Mouse (Mus musculus) CH12.LX (cell line): ENCODE results near the gene Serpina1b. TPM values are rescaled to one million over a fixed set of nuclear protein-coding genes. Genes with fewer than 3 reads are reported as not detected.

ENCODE experiments used
- DNase-seq: peaks from one replicate; pipeline ENCODE4 v3.0.0-alpha.2; 2013; ENCODE audit errors: extremely low read depth
- H3K27ac ChIP-seq: 2 replicates; pipeline ENCODE4 v1.5.1; 2012; ENCODE audit warnings: low read depth, mild to moderate bottlenecking, control low read depth, moderate library complexity; ENCODE audit not compliant: insufficient read depth
- H3K27me3 ChIP-seq: replicated peaks from 2 replicates; pipeline ENCODE3; 2012; ENCODE audit warnings: inconsistent platforms
- H3K36me3 ChIP-seq, 2 experiments: replicated peaks in 1 of 2; 2 replicates each; pipeline versions ENCODE3 to v1.6.1; 2012; ENCODE audit warnings: inconsistent platforms in 1 of 2, low read length in 1 of 2, mild to moderate bottlenecking in 1 of 2, mixed read lengths in 1 of 2, moderate library complexity in 1 of 2; ENCODE audit not compliant: control insufficient read depth in 1 of 2, insufficient read depth in 1 of 2
- H3K4me1 ChIP-seq, 2 experiments: 2 replicates each; pipeline ENCODE4 v1.6.1; 2012; ENCODE audit warnings: inconsistent platforms in 1 of 2, moderate library complexity in 1 of 2; ENCODE audit not compliant: insufficient read depth in 2 of 2, control insufficient read depth in 1 of 2
- H3K4me2 ChIP-seq: 2 replicates; pipeline ENCODE4 v1.6.1; 2012; ENCODE audit warnings: low read depth, mild to moderate bottlenecking, control low read depth; ENCODE audit not compliant: poor library complexity, insufficient read depth, severe bottlenecking
- H3K4me3 ChIP-seq, 3 experiments: fragments of 150-350 bp in 1 of 3; sonication (generic) in 1 of 3; replicated peaks in 1 of 3; 2 replicates each; pipeline versions ENCODE3 to v1.5.1; 2011 to 2012; ENCODE audit warnings: low read depth in 2 of 3, low read length in 2 of 3, mild to moderate bottlenecking in 2 of 3, moderate library complexity in 2 of 3, control low read depth in 1 of 3, improper control_type of control experiment in 1 of 3, inconsistent platforms in 1 of 3, mixed read lengths in 1 of 3; ENCODE audit not compliant: poor library complexity in 1 of 3
- H3K79me2 ChIP-seq: replicated peaks from 2 replicates; pipeline ENCODE4 v1.6.1; 2012; ENCODE audit warnings: mild to moderate bottlenecking, moderate library complexity; ENCODE audit not compliant: control insufficient read depth, poor library complexity, insufficient read depth, severe bottlenecking; ENCODE audit errors: extremely low read depth
- H3K9ac ChIP-seq: 2 replicates; pipeline ENCODE4 v1.6.1; 2012; ENCODE audit warnings: low read depth, mild to moderate bottlenecking, control low read depth, moderate library complexity; ENCODE audit not compliant: insufficient read depth
- H3K9me3 ChIP-seq: replicated peaks from 2 replicates; pipeline ENCODE3; 2012; ENCODE audit warnings: low read length, inconsistent platforms, mixed read lengths
- BHLHE40 ChIP-seq: IDR thresholded peaks from 2 replicates; pipeline ENCODE4 v1.6.1; 2011; ENCODE audit warnings: mild to moderate bottlenecking, low read depth, low read length, improper control_type of control experiment
- CHD1 ChIP-seq: IDR thresholded peaks from 2 replicates; pipeline ENCODE4 v1.6.1; 2012; ENCODE audit warnings: low read depth, low read length, improper control_type of control experiment, inconsistent platforms
- E2F4 ChIP-seq: IDR thresholded peaks from 2 replicates; pipeline ENCODE4 v1.6.1; 2011; ENCODE audit warnings: low read depth, low read length, improper control_type of control experiment; ENCODE audit not compliant: insufficient replicate concordance
- ELF1 ChIP-seq: IDR thresholded peaks from 2 replicates; pipeline ENCODE4 v1.6.1; 2014; ENCODE audit warnings: low read depth, mild to moderate bottlenecking, inconsistent platforms, low read length, improper control_type of control experiment
- EP300 ChIP-seq: IDR thresholded peaks from 2 replicates; pipeline ENCODE4 v1.6.1; 2011; ENCODE audit warnings: low read length, improper control_type of control experiment
- HCFC1 ChIP-seq: IDR thresholded peaks from 2 replicates; pipeline ENCODE4 v1.6.1; 2012; ENCODE audit warnings: low read depth, mild to moderate bottlenecking, inconsistent platforms, low read length, improper control_type of control experiment
- IRF4 ChIP-seq: IDR thresholded peaks from 2 replicates; pipeline ENCODE4 v1.6.1; 2014; ENCODE audit warnings: low read depth, mild to moderate bottlenecking, inconsistent platforms, low read length, improper control_type of control experiment
- JUN ChIP-seq: IDR thresholded peaks from 2 replicates; pipeline ENCODE4 v1.6.1; 2011; ENCODE audit warnings: low read depth, mild to moderate bottlenecking, low read length, improper control_type of control experiment, moderate library complexity; ENCODE audit not compliant: insufficient read depth
- JUND ChIP-seq: conservative IDR thresholded peaks from 2 replicates; pipeline ENCODE4 v1.6.1; 2011; ENCODE audit warnings: low read depth, low read length, improper control_type of control experiment
- MAFK ChIP-seq: IDR thresholded peaks from 2 replicates; pipeline ENCODE4 v1.6.1; 2011; ENCODE audit warnings: low read length, improper control_type of control experiment; ENCODE audit not compliant: insufficient replicate concordance
- MAX ChIP-seq: IDR thresholded peaks from 2 replicates; pipeline ENCODE4 v1.6.1; 2011; ENCODE audit warnings: low read length, improper control_type of control experiment
- MEF2A ChIP-seq: IDR thresholded peaks from 2 replicates; pipeline ENCODE4 v1.6.1; 2014; ENCODE audit warnings: low read depth, mild to moderate bottlenecking, inconsistent platforms, low read length, improper control_type of control experiment, borderline replicate concordance
- MYC ChIP-seq: IDR thresholded peaks from 2 replicates; pipeline ENCODE4 v1.6.1; 2011; ENCODE audit warnings: low read depth, mild to moderate bottlenecking, improper control_type of control experiment, low read length
- NELFE ChIP-seq: IDR thresholded peaks from 2 replicates; pipeline ENCODE4 v1.6.1; 2011; ENCODE audit warnings: low read depth, low read length, improper control_type of control experiment
- POLR2A ChIP-seq: IDR thresholded peaks from 2 replicates; pipeline ENCODE4 v1.6.1; 2011; ENCODE audit warnings: low read depth, mild to moderate bottlenecking, improper control_type of control experiment, low read length
- POLR2AphosphoS2 ChIP-seq: IDR thresholded peaks from 2 replicates; pipeline ENCODE4 v1.6.1; 2011; ENCODE audit warnings: low read depth, low read length, improper control_type of control experiment
- RAD21 ChIP-seq: IDR thresholded peaks from 2 replicates; pipeline ENCODE4 v1.6.1; 2011; ENCODE audit warnings: low read depth, mild to moderate bottlenecking, low read length, improper control_type of control experiment, moderate library complexity
- RCOR1 ChIP-seq: conservative IDR thresholded peaks from 2 replicates; pipeline ENCODE4 v1.6.1; 2012; ENCODE audit warnings: low read depth, mild to moderate bottlenecking, inconsistent platforms, low read length, improper control_type of control experiment
- SMC3 ChIP-seq: IDR thresholded peaks from 2 replicates; pipeline ENCODE4 v1.6.1; 2011; ENCODE audit warnings: low read depth, low read length, improper control_type of control experiment
- TCF12 ChIP-seq: IDR thresholded peaks from 2 replicates; pipeline ENCODE4 v1.6.1; 2014; ENCODE audit warnings: low read depth, mild to moderate bottlenecking, inconsistent platforms, low read length, improper control_type of control experiment
- UBTF ChIP-seq: IDR thresholded peaks from 2 replicates; pipeline ENCODE4 v1.6.1; 2012; ENCODE audit warnings: low read depth, mild to moderate bottlenecking, inconsistent platforms, low read length, improper control_type of control experiment, moderate library complexity
- USF1 ChIP-seq: IDR thresholded peaks from 2 replicates; pipeline ENCODE4 v1.6.1; 2014; ENCODE audit warnings: low read depth, mild to moderate bottlenecking, inconsistent platforms, low read length, improper control_type of control experiment
- USF2 ChIP-seq: conservative IDR thresholded peaks from 2 replicates; pipeline ENCODE4 v1.6.1; 2011; ENCODE audit warnings: low read depth, low read length, improper control_type of control experiment
- ZC3H11A ChIP-seq: IDR thresholded peaks from 2 replicates; pipeline ENCODE4 v1.6.1; 2012; ENCODE audit warnings: low read depth, mild to moderate bottlenecking, inconsistent platforms, low read length, improper control_type of control experiment
- ZKSCAN1 ChIP-seq: IDR thresholded peaks from 2 replicates; pipeline ENCODE4 v1.6.1; 2012; ENCODE audit warnings: low read depth, inconsistent platforms, low read length, improper control_type of control experiment, borderline replicate concordance
- ZMIZ1 ChIP-seq: IDR thresholded peaks from 2 replicates; pipeline ENCODE4 v1.6.1; 2012; ENCODE audit warnings: low read depth, mild to moderate bottlenecking, inconsistent platforms, low read length, improper control_type of control experiment
- ZNF384 ChIP-seq: IDR thresholded peaks from 2 replicates; pipeline ENCODE4 v1.6.1; 2012; ENCODE audit warnings: low read depth, low read length, improper control_type of control experiment, inconsistent platforms
- dilution Hi-C: fragments of 300-500 bp; cut with MboI; formaldehyde crosslinking; loops from 2 replicates; pipeline ENCODE4 v1.14.3; 2020; ENCODE audit warnings: low sequenced_read_pairs; ENCODE audit not compliant: extremely low pct_unique_long_range_greater_than_20kb, extremely low pct_ligation_motif_present
- in situ Hi-C: fragments of 300-500 bp; cut with MboI; formaldehyde crosslinking; loops from 3 replicates; pipeline ENCODE4 v1.14.3; 2019; ENCODE audit warnings: low sequenced_read_pairs, low pct_ligation_motif_present, low pct_unique_long_range_greater_than_20kb, mixed read lengths
- polyA plus RNA-seq: library from polyadenylated mRNA; unstranded; fragments of >175 nt; gene quantifications from 2 replicates; pipeline ENCODE4 v1.2.1, GENCODE M21; 2012; ENCODE audit warnings: low read depth; ENCODE audit not compliant: insufficient read length
- total RNA-seq, 2 experiments: library from RNA; depleted of rRNA; stranded (reverse); fragments of 300-350 nt in 1 of 2; fragments of >200 nt in 1 of 2; gene quantifications; 2 replicates each; pipeline ENCODE4 v1.2.3; 2012 to 2014

Gene Serpina1b
- total and polyA plus RNA-seq, 3 experiments: not detected

DNA sequence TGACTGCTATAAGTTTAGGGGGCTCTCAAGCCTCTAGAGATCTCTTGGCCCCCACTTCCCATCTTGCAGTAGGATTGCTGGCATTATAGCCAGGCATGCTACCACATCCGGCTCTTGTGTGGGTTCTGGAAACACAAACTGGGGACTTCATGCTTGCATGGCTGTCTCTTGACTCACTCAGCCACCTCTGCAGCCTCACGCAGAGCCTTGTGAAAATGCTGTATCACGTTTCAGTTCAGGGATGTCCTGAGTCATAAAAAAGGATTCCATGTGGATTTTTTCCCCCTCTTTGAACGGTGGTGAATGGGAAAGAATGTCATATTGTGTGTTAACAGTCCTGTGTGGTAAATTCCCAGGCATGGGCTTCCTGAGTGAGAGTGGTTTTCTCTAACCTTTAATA is 146.4 kb downstream of the Serpina1b start:
- H3K9ac ChIP-seq: no peak overlapping the region
- no peak overlapping the region for H3K27ac ChIP-seq
- no peaks in the 10 kb centered on the region for H3K9me3 ChIP-seq
- dilution Hi-C loops: no loop called here
- H3K4me2 ChIP-seq: no peak overlapping the region
- no peaks in the 10 kb centered on the region for H3K79me2 ChIP-seq
- H3K4me1 ChIP-seq: no peaks in the 10 kb centered on the region
- no peak for DNase-seq
- peaks cover 84% of the 10 kb centered on the region for H3K27me3 ChIP-seq
- in situ Hi-C loops: no loop called here
- H3K36me3 ChIP-seq: no peaks in the 10 kb centered on the region
- TF ChIP-seq E2F4: no peak
- TF ChIP-seq ZKSCAN1: no peak
- no peak for TF ChIP-seq EP300
- no peak for TF ChIP-seq SMC3
- TF ChIP-seq ELF1: no peak
- TF ChIP-seq ZMIZ1: no peak
- no peak for TF ChIP-seq HCFC1
- no peak for TF ChIP-seq RCOR1
- TF ChIP-seq MEF2A: no peak
- TF ChIP-seq ZC3H11A: no peak
- no peak for TF ChIP-seq USF1
- no peak for TF ChIP-seq POLR2AphosphoS2
- no peak for TF ChIP-seq UBTF
- no peak for TF ChIP-seq RAD21
- no peak for TF ChIP-seq POLR2A
- TF ChIP-seq NELFE: no peak
- TF ChIP-seq JUN: no peak
- TF ChIP-seq MYC: no peak
- TF ChIP-seq MAX: no peak
- no peak overlapping the region for H3K4me3 ChIP-seq

- Histone ChIP-seq H3K36me3 (no peaks in the 10 kb centered on the region), H3K27ac (no peak overlapping the region), H3K9me3 (no peaks in the 10 kb centered on the region), H3K4me2 (no peak overlapping the region), H3K27me3 (peaks cover 87% of the 10 kb centered on the region), H3K79me2 (no peaks in the 10 kb centered on the region), H3K4me1 (no peaks in the 10 kb centered on the region), H3K4me3 (no peak overlapping the region), H3K9ac (no peak overlapping the region)
- in situ Hi-C loops: no loop called here
- TF ChIP-seq MYC: no peak
- TF ChIP-seq ZMIZ1: no peak
- TF ChIP-seq MEF2A: no peak
- no peak for TF ChIP-seq ZNF384
- TF ChIP-seq MAFK: no peak
- no peak for TF ChIP-seq JUND
- TF ChIP-seq USF2: no peak
- no peak for TF ChIP-seq ZKSCAN1
- no peak for TF ChIP-seq CHD1
- no peak for TF ChIP-seq BHLHE40
- TF ChIP-seq EP300: no peak
- TF ChIP-seq USF1: no peak
- TF ChIP-seq IRF4: no peak
- no peak for TF ChIP-seq TCF12
- DNase-seq: no peak
- dilution Hi-C loops: no loop called here
Observed at GRCm38 (mm10) chr12:103681739-103682138, 148.4 kb downstream of the Serpina1b start.
